Mouse (Mus musculus) embryonic facial prominence, embryonic 14.5 days (tissue): Measurements from ENCODE around the gene Eef1a1. TPM values are rescaled to one million over a fixed set of nuclear protein-coding genes. Genes with fewer than 3 reads are reported as not detected.
"Not testable (repeated sequence)": the region's sequence is repeated elsewhere in the genome, so short reads cannot be mapped to it uniquely, and the experiment has no call there.

Source experiments
- ATAC-seq: fragments of 200-750 bp; cut with Nextera tagmentation; 2 replicates; pipeline ENCODE4 v1.8.0; 2017; ENCODE audit warnings: low read depth, moderate number of reproducible peaks, moderate TSS enrichment
- DNase-seq: peaks from one replicate; pipeline ENCODE4 v3.0.0-alpha.2; 2015; ENCODE audit warnings: low spot score
- H3K27ac ChIP-seq: fragments of 300-500 bp; sonication (generic); replicated peaks from 2 replicates; pipeline ENCODE4 v1.5.1; 2014; ENCODE audit warnings: low read depth, mild to moderate bottlenecking, low read length, moderate library complexity
- H3K27me3 ChIP-seq: fragments of 300-500 bp; sonication (generic); replicated peaks from 2 replicates; pipeline ENCODE4 v1.6.1; 2014; ENCODE audit warnings: low read length; ENCODE audit not compliant: control insufficient read depth, insufficient read depth
- H3K36me3 ChIP-seq: fragments of 300-500 bp; sonication (generic); 2 replicates; pipeline ENCODE4 v1.6.1; 2014; ENCODE audit warnings: low read length, mixed read lengths; ENCODE audit not compliant: control insufficient read depth, insufficient read depth
- H3K4me1 ChIP-seq: fragments of 300-500 bp; sonication (generic); 2 replicates; pipeline ENCODE4 v1.6.1; 2014; ENCODE audit warnings: antibody characterized with exemption, low read length; ENCODE audit not compliant: control insufficient read depth, insufficient read depth
- H3K4me2 ChIP-seq: fragments of 300-500 bp; sonication (generic); 2 replicates; pipeline ENCODE4 v1.6.1; 2014; ENCODE audit warnings: low read depth, mild to moderate bottlenecking, low read length, moderate library complexity, mixed read lengths
- H3K4me3 ChIP-seq: fragments of 300-500 bp; sonication (generic); 2 replicates; pipeline ENCODE4 v1.5.1; 2014; ENCODE audit warnings: low read depth, mild to moderate bottlenecking, low read length
- H3K9ac ChIP-seq: fragments of 300-500 bp; sonication (generic); 2 replicates; pipeline ENCODE4 v1.6.1; 2014; ENCODE audit warnings: low read depth, mild to moderate bottlenecking, low read length, moderate library complexity, mixed read lengths
- H3K9me3 ChIP-seq: fragments of 300-500 bp; sonication (generic); 2 replicates; pipeline ENCODE4 v1.6.1; 2016; ENCODE audit warnings: low read length; ENCODE audit not compliant: control insufficient read depth
- WGBS: fragments of 180-500 bp; shearing (Covaris S2); extraction: QIAGEN DNeasy Blood & Tissue Kit; methylation state at CpG from one replicate; pipeline ENCODE4 v1.1.7; 2014; 5-methylcytosine and 5-hydroxymethylcytosine counted together
- polyA plus RNA-seq: library from polyadenylated mRNA; unstranded; fragments of >200 nt; fragmentation: Nextera tagmentation; extraction: Ambion mirVana; gene quantifications from 2 replicates; pipeline ENCODE4 v1.2.1, GENCODE M21; 2014

Eef1a1 gene
- polyA plus RNA-seq, 1 experiment from 2014 or later = 5,674 TPM

DNA sequence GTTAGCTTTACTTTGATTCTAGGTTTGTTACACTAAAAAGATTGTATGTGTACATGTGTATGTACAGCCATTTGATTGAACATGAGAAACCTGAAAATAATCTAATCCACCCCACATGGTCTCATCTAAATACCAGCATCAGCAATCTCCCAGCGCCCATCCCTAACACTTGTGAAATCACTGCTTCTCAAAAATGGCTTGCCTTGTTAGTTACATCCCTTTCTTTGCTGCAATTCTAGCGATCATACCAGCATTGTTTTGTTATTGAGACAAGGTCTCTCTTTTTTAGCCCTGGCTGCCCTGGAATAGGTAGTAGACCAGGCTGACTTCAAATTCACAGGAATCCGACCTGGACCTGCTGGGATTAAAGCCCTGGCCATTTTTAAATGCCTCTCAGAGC is 6.6 kb downstream of the Eef1a1 start:
- peaks cover 30% of the 10 kb centered on the region for H3K36me3 ChIP-seq
- no peak for DNase-seq
- H3K4me1 ChIP-seq = peaks cover 9% of the 10 kb centered on the region; the same call in 1 of the 2 replicates
- H3K9ac ChIP-seq = peak overlapping the region; percentile 76
- no peaks in the 10 kb centered on the region for H3K9me3 ChIP-seq
- H3K27ac ChIP-seq = peak overlapping the region; percentile 97
- H3K27me3 ChIP-seq = no peaks in the 10 kb centered on the region
- H3K4me2 ChIP-seq = peak overlapping the region; percentile 55
- H3K4me3 ChIP-seq = peak overlapping the region; percentile 98
- 5% methylated on average over 3 of the region's 3 CpGs for WGBS
- ATAC-seq = no peak

DNA sequence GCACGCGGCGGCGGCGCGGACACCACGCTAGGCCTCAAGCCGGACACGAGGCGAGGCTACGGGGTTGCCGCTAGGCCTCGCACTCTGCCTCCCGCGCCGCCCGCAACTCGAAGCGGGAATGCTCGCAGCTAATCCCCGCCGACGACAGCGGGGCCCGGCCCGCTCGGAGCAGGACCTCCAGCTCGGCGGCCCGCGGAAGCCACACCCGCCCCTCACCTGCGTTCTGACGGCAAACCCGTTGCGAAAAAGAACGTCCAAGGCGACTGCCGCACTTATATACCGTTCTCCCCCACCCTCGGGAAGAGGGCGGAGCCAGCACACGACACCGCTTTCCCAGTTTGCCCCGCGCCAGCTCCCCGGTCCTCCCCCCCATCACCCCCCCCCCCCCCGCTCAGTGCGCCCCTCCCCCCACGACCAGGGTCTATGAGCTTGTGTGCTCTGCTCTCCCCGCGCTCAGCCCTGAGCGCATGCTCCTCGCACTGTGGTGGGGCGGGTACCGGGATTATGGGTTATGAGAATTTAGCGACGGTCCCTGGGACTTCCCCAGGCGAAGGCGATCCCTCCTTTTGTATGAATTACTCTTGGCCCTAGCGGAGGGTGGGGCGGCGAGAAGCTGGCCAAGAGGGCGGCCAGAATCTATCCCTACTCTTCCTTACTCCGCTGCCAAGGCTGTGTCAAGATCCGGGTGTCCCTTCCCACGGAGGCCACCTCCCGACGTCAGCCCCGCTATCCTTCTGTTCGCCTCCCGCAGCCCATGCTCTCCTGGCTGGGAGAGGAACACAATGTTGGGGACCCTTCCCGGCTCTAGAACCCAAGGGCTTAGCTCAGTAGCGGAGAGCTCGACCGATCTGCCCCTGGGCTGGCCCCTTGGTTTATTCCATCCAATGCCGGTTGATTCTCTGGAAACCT is 7.3 kb downstream of the Eef1a1 start:
- Histone ChIP-seq H3K4me2 (peak overlapping the region; percentile 63), H3K9ac (peak overlapping the region; percentile 100), H3K27me3 (no peaks in the 10 kb centered on the region), H3K27ac (peak overlapping the region; percentile 99), H3K36me3 (peaks cover 37% of the 10 kb centered on the region), H3K4me1 (peaks cover 9% of the 10 kb centered on the region; the same call in 1 of the 2 replicates), H3K9me3 (no peaks in the 10 kb centered on the region), H3K4me3 (peak overlapping the region; percentile 98)
- WGBS = under 1% methylated on average over 46 of the region's 77 CpGs
- DNase-seq (peak; percentile 100), ATAC-seq (peak; percentile 99)

DNA sequence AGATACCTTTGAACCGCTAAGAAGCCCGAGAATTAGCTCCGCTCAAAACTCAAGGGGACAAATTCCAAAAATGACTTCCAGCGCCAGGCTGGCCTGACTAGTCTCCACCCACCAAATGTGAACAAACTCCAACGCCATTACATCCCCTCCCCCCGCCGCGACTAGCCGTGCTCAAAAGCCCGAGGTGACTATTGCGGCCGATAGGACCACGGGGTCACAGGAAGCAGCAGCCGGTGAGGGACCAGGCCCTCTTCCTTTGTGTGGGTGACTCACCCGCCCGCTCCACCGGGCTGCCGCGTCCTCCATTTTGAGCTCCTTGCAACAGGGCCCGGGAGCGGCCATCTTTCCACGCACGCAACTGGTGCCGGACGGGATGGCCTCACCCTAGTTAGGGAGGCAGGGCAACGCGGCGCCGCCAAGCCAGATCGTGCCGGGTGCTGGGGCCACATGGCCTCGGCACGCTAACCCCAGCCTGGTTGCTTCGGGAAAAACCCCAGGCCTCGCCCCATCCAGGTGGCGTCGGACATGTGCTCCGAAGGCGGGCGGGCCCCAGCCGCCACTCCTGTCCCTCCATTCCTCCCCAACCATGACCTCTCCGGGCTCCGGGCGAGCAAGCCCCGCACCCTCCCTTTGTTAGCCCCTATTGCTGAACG is 8.1 kb downstream of the Eef1a1 start:
- peak; percentile 2; the same call in 1 of the 2 replicates for ATAC-seq
- Histone ChIP-seq H3K27ac (peak overlapping the region; percentile 99), H3K4me1 (peaks cover 9% of the 10 kb centered on the region; the same call in 1 of the 2 replicates), H3K36me3 (peaks cover 46% of the 10 kb centered on the region), H3K4me2 (peak overlapping the region; percentile 63), H3K9me3 (no peaks in the 10 kb centered on the region), H3K9ac (peak overlapping the region; percentile 100), H3K27me3 (no peaks in the 10 kb centered on the region), H3K4me3 (peak overlapping the region; percentile 98)
- peak; percentile 78 for DNase-seq
- 0% methylated on average over 32 of the region's 46 CpGs for WGBS

DNA sequence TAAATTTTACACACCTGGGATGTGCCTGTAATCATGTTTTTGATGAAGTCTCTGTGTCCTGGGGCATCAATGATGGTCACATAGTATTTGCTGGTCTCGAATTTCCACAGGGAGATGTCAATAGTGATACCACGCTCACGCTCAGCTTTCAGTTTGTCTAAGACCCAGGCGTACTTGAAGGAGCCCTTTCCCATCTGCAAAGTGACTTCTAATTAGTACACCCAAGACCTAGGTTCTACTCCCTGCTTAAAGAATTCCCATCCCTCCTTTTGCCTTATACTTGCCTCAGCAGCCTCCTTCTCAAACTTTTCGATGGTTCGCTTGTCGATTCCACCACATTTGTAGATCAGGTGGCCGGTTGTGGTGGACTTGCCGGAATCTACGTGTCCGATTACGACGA is 8.7 kb downstream of the Eef1a1 start:
- ATAC-seq, DNase-seq, H3K27me3 ChIP-seq, H3K9me3 ChIP-seq, H3K4me1 ChIP-seq: not testable (repeated sequence)
- Histone ChIP-seq H3K4me3 (peak overlapping the region; percentile 98), H3K9ac (peak overlapping the region; percentile 100), H3K36me3 (peaks cover 46% of the 10 kb centered on the region), H3K27ac (peak overlapping the region; percentile 99), H3K4me2 (peak overlapping the region; percentile 63)
- WGBS = 0% methylated on average over 12 of the region's 13 CpGs

DNA sequence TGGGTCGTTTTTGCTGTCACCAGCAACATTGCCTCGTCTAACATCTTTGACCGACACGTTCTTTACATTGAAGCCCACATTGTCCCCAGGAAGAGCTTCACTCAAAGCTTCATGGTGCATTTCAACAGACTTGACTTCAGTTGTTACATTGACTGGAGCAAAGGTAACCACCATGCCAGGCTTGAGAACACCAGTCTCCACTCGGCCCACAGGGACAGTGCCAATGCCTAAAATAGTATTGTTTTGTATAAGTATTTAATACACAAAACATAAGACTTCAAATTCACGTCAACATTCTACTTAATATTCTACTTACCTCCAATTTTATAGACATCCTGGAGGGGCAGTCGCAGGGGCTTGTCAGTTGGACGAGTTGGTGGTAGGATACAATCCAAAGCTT is 9.6 kb downstream of the Eef1a1 start:
- not testable (repeated sequence) for ATAC-seq, H3K4me1 ChIP-seq, H3K27me3 ChIP-seq, H3K9me3 ChIP-seq, DNase-seq
- 27% methylated on average over 8 of the region's 8 CpGs for WGBS
- Histone ChIP-seq H3K4me2 (peak overlapping the region; percentile 63), H3K36me3 (peaks cover 54% of the 10 kb centered on the region), H3K9ac (peak overlapping the region; percentile 100), H3K27ac (0 out of 2 replicates have a peak overlapping the region, but pooled peaks have one; percentile 21), H3K4me3 (peak overlapping the region; percentile 98)

DNA sequence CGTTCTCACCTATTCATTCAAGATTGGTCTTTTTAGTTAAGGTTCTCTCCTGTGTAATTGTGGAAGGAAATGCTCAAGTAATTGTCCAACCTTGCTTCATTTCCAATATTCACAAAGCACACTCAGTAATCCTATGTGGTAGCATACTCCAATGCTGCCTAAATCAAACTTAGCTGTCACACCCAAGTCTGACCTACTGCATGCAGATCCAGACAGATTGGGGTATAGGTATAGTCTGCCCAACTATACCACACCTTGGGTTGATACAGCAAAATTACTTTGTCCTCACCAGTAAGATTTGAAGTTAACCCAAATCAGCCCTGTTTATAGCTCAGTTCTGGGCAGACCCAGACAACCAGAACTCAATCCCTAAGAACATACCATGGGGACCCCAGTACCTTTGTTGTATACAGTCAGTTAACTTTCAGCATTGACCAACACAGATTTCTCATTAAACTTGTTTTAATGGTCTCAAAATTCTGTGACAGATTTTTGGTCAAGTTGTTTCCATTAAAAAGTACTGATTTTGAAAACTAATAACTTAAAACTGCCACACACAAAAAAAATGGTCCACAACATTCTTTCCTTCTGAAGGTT is 10.8 kb downstream of the Eef1a1 start:
- ATAC-seq, H3K4me1 ChIP-seq, H3K9me3 ChIP-seq, H3K9ac ChIP-seq, DNase-seq, H3K27me3 ChIP-seq: not testable (repeated sequence)
- H3K4me2 ChIP-seq = peak overlapping the region; percentile 4; the same call in 1 of the 2 replicates
- H3K27ac ChIP-seq = peak overlapping the region; percentile 15; the same call in 1 of the 2 replicates
- H3K4me3 ChIP-seq = peak overlapping the region; percentile 10; the same call in 1 of the 2 replicates
- whole genome bisulfite sequencing = 63% methylated on average over 1 of the region's 1 CpGs
- peaks cover 62% of the 10 kb centered on the region for H3K36me3 ChIP-seq

DNA sequence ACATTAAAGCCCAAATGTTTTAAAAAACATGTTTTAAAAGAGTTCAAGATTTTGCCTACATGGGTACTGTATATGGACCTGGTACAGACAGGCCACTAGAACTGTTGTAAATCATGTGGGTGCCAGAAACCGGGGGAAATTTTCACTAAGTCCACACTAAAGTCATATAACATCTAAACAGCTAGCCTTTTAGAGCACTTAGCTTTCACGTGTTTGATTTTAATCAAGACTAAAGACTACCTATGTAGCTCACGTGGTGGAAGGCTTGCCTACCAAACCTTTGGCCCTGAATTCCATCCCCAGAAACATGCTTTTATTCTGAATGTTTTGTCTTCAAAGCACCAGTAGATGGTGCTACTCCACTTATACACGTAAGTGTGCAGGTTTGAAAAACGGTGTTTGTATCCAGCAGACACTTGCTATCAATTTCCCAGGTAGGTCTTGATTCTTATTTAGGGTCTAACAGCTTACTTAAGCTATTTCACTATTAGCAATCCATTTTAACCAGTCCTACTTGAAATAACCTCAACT is 11.9 kb downstream of the Eef1a1 start:
- Histone ChIP-seq H3K4me2 (no peak overlapping the region), H3K4me1 (no peaks in the 10 kb centered on the region), H3K4me3 (no peak overlapping the region), H3K9me3 (no peaks in the 10 kb centered on the region), H3K9ac (no peak overlapping the region), H3K27ac (no peak overlapping the region; the same call in 1 of the 2 replicates), H3K36me3 (peaks cover 72% of the 10 kb centered on the region), H3K27me3 (no peaks in the 10 kb centered on the region)
- DNase-seq (peak; percentile 82), ATAC-seq (no peak)
- 8% methylated on average over 5 of the region's 5 CpGs for WGBS

DNA sequence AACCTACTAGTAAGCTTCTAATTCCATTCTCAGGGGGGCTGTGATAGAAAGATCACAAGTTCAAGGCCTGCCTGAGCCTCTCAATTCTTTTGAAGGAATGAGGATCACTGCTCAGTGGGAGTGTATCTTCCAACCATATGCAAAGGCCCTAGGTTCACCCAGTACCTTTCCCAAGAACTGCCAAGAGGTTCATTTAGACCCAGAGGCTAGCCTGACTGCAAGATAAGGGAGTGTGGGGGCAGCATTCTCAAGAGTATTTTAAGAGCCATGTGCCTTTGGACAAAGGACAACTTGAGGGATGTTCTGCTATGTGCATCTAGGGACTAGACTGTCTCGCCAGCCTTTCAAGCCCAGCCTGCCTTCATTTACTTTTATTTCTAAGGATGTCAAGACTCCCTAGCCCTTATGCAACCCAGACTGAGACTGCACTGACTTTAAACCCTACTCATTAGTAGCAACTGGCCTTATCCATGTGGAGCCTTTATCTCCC is 12.4 kb downstream of the Eef1a1 start:
- Histone ChIP-seq H3K9me3 (no peaks in the 10 kb centered on the region), H3K4me1 (no peaks in the 10 kb centered on the region), H3K4me2 (no peak overlapping the region), H3K36me3 (peaks cover 76% of the 10 kb centered on the region), H3K9ac (no peak overlapping the region), H3K27me3 (no peaks in the 10 kb centered on the region), H3K4me3 (no peak overlapping the region), H3K27ac (no peak overlapping the region; the same call in 1 of the 2 replicates)
- WGBS = 26% methylated on average over 1 of the region's 1 CpGs
- peak; percentile 43 for DNase-seq
- no peak for ATAC-seq
